Mouse (Mus musculus) embryo, embryonic 9.5 days (tissue): ENCODE data around the gene Dus3l.

Experiments
- DNase-seq: peaks from one replicate; pipeline ENCODE4 v3.0.0-alpha.2; 2017; ENCODE audit errors: extremely low spot score

Dus3l gene

DNA sequence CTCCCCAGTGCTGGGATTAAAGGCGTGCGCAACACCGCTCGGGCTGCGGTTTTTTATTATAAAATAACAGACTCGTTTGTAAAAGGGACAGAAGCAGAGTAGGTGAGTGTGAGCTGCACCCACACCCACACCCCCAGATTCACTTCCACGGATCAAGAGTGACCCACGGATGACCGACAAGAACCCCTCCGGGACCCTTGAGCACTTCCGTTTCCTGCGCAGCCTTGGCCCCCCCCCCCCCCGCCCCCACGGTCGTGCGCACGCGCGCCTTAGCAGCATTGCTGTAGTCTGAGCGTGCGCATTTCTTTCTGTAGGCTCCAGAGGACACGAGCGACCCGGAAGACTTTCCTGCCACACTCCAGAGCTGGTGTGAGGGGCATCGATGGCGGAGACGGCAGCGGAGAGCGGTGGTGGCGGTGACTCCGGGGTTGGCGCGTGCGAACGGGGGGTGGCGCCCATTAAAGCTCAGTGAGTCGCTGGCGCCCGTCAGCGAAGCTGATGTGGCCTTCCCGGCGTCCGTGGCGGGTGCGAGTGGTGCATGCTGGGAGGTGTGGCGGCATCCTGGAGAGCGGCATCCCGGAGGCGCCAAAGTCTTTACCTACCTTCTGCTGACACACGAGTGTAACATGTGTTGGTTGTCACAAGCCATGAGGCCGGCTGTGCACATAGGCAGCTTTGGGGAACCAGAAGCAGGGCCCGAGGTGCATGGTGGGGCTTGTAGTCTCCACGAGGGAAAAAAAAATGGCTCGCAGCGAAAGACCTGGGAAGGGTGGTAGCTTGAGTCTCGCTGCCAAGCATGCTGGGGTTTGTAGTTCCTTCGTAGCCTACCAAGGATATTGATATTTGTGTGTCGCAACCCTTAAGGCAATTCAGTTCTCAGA lies at the start of gene Dus3l:
Gene Dus3l (plus strand): TSS at position 284 of the 881 bp plus-strand sequence.
- peak; percentile 93 for DNase-seq

DNA sequence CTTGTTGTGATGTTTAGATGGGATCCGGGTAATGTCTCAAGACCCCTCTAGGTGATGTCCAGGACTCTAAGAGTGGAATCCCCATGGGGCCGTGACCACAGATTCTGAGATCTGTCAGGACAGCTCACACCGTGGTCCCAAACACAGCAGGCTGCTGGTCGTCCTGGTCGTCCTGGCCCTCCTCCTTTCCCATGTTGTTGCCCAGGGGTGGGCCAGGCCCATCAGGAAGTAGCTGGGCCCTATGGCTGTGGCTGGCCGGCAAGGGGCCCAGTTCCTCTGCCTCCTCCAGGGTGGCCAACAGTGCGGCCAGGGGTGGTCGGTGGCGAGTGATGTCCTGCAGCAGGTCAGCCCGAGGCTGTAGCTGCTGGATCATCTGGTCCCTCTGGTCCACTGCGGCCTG lies 49.2 kb upstream of the Dus3l start:
- no peak for DNase-seq

DNA sequence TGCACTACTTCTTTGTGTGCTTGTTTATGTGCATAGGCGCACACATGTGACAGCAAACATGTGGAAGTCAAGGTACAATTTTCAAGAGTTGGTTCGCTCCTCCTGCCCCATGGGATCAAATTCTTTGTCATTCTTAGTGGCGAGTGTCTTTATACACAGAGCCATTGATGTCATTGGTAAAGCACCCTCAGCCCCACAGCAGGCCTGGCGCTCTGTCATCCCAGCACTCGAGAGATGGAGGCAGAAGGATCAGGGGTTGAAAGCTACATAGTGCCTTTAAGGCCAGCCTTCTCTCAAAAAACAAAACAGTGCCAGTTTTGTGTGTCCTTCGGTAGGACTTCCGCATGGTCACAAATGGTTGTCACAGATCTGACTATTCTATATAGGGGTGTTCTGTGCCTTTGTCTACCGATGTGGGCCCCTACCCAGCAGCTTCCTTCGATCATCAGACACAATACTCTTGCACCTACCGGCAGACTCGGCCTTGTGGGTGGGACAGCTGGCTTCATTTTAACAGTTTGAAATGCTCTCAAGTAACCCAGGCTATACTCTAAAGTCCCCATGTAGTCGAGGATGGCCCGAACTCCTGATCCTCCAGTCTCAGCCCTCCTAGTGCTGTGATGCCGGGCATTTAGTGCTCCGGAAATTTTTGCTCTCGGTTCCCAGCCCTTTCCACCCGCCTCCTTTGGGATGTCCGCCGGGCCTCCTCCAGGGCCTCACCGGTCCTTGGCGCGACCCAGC lies 48.5 kb upstream of the Dus3l start:
- no peak for DNase-seq

DNA sequence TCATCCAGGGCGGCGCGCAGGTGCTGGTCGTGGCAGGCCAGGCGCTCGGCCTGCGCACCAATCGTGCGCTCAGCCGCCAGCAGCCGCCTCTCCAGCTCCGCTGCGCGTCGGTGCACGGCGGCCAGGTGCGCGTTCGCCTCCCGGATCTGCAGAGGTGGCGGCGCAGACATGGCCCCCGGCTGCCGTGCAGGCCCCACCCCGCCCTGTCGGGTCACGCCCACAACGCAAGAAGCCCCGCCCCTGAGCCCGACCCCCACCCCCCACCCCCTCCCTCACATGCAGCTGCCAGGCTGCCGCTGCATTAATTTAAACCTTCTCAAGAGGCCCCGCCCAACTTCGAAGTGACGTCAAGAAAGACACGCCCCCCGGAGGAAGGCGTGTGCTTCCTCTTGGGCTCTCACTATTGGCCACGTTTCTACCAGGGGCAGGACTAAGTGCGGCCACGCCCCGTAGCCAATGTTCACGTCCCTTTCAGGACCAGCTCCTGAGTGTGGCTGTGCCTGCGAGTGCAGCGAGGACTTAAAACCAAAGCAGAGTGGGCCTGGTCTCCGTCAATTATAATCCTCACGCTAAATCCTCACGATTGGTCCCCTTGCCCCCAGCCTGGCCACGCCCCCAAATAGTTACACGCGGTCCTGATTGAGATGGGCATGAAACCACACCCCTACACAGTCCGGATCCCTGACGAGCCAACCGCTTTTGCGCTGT lies 47.7 kb upstream of the Dus3l start:
- DNase-seq, result peak; percentile 99

DNA sequence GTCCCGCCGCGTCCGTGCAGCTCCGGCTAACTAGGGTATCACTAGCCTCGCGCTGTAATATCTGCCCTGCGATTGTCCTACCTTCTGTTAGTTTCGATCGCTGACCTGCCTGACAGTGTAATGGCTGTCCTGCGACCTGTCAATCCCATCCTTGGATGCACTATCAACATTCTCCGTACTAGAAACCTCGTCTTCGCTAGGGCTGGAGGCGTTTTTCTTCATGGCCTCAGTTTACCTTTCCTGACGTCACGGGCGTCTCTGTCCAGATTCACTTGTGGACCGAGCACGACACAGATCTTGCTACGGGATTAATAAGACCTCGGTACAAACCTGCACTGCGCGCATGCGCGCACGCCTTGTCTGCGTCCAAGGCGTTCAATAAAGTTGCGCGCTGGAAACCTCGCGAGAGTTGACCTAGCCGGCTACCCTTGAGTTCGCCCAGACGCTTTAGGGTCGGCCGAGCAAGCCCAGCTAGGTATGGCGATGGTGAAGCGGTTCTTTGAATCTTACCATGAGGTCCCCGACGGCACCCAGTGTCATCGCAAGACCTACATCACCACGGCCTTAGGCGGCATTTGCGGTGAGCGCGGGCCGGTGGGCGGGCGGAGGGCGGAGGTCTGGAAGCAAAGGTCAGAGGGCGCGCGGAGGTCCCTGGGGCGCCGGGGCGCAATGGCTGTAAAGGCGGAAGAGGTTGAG lies 47.0 kb upstream of the Dus3l start, which contains the start of the genes Ndufa11 and Vmac:
Gene Ndufa11 (plus strand): TSS at position 405 of the 696 bp plus-strand sequence.
Gene Vmac (minus strand): TSS at position 660 of the 696 bp plus-strand sequence.
- DNase-seq, result peak; percentile 96

DNA sequence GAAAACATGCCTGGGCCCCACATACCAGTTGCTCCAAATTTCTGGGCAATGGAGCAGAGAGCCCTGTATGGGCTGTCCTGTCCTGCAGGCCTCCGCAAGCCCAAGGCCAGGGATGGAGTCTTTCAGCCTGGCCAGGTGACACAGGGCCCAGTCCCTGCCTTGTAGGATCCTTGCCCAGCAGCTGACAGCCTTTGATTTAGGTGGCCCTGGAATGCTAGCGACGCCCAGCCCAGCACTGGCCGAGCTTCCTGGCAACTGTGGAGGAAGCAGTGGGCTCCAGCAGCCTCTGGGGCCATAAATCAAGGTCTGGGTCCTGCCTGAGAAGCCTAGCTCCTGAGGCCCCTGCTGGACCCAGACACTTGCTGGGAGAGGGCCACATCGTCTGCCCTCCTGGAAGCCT lies 42.1 kb upstream of the Dus3l start:
- no peak for DNase-seq

DNA sequence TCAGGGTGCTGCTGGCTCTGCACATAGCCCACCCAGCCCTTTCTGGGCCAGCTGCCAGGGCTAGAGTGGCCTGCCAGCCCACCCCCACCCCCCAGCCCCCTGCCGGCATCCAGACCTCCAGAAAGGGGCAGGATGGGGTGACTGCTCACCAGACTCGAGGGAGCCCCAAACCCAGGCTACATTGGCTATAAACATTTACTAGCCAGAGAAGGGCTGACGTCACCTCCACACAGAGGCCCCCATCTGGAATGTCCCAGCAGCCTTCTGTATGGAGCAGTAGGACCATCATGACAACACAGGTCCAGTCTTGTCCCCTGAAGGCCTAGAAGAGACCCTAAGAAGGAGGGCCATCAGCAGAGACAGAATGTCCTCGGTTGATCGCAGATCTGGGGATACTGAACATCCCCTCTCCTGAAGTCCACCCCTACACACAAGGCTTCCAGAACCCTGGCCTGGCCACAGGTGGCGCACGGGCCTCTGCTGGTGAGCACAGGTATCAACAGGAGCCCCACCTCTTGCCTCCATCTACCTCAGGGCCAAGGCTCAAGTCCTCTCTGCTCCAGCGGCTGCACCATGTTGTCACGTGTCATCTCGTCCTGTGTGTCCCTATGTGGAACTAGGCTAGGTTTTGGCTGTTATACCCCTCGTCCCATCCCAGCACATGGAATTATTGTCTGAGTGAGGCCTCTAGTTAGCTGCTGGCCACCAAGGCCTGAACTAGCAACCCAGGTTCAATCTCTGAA lies 41.0 kb upstream of the Dus3l start:
- no peak for DNase-seq

DNA sequence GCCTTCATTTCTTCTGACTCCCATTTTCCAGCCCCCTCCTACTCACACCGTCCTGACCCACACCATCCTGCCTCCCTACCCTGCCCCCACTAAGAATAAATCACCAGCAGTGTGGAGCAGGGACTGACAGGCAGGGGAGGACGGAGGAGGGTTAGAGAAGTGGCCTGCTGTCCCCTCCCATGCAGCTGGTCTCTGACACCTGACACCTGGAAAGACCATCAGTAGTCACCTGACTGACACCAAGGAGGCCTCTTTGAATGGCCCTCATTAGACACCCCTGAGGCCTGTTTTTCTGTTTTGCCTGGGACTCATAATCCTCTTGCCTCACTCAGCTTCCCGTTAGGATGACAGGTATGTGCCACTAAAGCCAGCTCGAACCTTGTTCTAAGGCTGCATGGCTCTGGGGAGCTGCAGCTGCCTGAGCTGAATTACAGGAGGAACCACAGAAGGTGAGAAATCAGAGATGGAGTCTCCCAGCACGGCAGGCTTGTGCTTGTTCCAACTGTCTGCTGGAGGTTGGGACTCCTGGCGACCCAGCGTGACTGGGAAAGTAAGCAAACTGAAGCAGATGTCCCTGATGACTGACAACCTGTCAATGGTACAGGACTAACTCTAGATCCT lies 37.4 kb upstream of the Dus3l start:
- peak; percentile 47 for DNase-seq

DNA sequence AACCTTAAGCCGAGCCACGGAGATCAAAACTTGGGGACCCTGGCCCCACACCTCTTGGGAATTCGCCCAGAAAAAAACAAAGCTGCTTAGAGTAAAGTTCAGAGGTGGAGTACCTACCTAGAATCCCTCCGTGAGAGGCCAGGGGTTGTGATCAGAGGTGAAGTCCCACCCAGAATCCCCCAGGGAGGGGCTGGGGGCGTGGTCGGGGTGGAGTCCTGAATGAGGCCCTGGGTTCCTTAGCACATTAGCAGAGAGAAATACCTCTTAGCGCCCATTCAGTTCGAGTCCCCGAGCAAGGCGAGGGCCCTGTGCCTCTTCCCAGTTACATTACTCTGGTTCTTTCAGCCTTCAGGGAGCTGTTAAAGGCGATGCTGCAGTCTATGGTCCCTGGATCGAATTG lies 36.9 kb upstream of the Dus3l start:
- peak; percentile 59 for DNase-seq

DNA sequence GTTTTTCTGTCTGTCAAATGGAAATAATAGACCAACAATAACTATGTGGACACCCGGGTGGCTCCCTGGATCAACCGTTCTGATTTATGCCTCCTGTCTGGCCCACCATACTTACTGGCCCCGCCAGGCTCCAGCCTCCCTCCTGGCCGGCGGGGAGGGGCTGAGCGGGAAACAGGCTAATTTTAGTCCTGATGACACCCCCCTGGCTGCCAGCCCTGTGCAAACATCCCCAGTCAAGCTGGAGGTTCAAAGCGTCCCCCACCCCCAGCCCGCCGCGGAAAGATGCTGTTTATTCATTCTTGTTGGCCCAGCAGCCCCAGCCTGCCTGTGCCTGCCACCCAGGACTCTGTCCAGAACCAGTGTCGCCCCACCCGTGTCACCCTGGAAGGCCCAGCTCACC lies 36.4 kb upstream of the Dus3l start:
- no peak for DNase-seq

DNA sequence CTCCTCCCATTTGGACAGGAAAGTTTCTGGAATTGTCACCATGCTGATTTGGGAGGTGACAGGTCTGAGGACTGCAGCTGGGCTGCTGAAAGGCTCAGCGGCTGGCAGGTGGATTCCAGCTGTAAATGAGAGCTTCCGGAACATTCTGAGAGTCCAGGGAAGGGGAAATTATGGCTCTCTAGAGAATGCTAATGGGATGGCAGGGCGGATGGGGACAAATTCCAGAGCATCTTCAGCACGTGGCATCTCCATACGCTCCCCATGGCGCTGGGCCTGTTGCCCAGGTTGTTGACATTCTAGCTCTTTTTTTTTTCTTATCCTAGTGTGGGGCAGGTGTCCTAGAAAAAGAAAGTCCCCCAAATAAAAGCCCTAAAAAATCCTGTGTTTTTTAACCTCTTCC lies 35.4 kb upstream of the Dus3l start:
- no peak for DNase-seq

DNA sequence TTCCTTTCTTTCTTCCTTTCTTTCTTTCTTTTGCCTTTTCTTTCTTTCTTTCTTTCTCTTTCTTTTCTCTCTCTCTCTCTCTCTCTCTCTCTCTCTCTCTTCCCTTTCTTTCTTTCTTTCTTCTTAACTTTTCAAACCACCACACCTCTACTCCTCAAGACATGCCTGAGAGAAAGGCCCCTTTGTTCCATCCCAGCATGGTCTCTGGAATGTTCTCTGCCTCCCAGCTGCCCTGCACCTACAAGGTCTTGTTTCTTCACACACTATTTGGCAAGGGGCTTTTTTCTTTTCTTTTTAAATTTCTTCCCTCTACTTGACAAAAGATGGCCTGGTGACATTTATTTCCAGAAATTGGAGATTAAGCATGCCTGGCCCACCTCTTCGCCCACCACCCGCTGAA lies 34.9 kb upstream of the Dus3l start:
- no peak for DNase-seq

DNA sequence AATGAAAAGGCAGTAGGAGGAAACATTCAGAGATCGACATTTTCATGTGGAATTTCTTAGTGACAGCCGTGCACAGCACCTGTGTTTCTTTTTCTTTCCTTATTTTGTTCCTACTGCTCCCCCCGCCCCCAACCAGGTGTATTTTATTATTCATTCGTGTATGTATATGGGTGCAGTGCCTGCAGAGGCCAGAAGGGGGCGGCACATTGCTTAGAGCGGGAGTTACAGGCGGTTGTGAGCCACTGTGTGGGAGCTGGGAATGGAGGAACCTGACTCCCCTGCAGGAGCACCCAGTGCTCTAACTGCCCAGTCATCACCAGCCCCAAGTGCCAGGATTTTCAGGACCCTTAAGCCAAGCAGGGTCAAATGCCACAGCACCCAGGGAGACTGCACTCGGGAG lies 28.0 kb upstream of the Dus3l start:
- no peak for DNase-seq

DNA sequence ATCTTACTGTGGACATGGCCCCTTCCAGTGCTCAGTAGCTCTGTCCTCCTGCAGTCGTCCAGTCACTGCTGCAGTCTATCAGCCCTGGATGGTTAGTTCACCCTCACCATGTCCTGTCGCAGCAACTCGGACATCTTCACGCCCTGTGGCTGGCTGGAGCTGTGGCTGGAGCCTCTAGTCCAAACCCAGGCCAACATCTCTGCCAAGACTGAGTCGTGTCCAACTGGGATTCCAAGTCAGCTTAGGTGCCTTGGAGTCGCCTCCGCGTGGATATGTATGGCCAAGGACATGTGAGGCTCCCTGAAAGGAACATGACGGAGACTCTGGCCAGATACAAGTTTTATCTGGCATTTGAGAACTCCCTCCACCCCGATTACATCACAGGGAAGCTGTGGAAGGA lies 26.3 kb upstream of the Dus3l start:
- no peak for DNase-seq

DNA sequence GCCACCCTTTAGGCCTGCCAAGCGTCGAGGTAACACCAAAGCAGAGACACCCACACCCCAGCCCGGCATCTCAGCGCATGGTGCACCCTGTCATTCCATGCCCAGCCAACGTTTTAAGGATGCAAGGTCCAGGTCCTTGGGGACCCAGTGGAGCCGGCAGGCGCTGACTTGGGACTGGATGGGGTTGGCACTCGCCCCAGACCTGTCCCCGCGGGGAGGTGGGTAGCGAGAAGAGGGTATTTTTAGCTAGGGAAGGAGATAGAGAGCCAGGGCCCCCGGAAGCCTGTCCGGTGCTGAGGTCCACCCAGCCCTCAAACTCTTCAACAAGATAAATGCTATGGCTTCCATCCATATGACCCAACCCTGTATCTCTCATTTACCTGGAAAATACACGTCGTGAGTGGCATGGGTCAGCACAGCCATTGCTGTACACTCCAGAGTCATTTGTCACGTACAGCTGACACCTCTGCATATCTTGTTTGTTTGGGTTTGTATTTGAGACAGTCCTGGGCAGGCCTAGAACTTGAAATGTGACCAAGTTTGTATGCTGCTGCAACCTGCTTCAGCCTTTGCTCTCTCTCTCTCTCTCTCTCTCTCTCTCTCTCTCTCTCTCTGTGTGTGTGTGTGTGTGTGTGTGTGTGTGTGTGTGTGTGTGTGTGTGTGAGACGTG lies 24.3 kb upstream of the Dus3l start:
- no peak for DNase-seq

DNA sequence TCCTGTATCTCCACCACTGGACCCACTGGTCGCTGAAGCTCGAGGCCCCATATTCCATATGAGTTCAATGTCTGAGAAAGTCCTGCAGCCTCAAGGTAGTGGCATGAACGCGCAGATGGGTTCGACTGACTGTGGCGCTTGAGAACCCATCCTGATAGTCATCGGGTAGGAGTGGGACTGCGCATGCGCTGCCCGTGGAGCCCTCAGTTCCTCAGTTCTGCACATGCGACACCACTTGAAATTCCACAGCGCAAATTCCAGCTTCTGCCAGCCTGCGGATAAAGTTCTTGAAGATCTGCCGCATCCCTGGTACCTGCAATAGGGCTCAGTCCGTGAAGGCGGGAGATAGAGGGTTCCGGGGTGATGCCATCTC lies 23.8 kb upstream of the Dus3l start:
- DNase-seq, result no peak

DNA sequence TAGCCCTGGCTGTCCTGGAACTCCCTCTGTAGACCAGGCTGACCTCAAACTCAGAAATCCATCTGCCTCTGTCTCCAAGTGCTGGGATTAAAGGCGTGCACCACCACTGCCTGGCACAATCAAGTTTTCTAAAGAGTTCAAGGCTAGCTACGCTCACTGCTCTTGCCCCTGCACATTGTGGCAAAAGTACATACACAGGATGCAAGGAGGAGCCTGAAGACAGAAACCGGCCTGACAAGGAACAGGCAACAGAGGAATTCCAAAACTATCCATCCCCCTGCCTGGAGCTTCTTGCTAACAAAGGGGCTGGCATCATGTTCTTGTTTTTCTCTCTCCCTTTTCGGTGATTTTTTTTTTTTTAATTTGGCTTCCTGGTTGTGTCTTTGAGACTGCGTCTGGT lies 20.4 kb upstream of the Dus3l start:
- DNase-seq, result no peak

DNA sequence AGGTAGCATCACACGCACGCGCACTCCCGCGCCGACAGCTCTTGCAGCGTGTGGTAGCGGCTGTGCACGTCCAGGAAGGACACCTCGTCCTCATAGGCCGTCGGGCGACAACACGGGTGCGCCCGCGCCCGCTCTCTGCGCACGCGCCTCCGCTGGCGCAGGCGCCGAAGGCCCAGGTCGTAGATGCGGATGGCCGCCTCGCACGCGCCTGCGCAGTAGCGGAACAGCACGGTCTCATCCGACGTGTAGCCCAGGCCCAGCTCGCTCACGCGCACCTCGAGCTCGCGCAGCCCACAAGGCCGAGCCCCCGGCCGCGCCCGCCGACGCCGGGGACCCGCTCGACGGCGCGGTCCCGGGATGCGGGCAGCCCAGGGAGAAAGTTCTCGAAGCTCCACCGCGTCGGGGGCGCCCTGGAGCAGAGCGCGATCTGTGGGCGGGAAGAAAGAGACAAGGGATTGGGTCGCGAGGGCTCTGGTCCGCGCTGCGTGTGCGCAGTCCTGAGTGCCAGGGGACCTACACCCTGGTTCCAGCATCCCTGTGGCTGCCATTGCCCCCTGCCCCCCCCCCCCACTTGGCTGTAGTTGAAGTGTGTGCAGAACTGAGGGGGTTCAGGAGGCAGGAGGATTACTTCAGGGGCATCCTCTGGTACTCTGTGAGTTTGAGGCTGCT lies 13.0 kb upstream of the Dus3l start:
- DNase-seq, result peak; percentile 66

DNA sequence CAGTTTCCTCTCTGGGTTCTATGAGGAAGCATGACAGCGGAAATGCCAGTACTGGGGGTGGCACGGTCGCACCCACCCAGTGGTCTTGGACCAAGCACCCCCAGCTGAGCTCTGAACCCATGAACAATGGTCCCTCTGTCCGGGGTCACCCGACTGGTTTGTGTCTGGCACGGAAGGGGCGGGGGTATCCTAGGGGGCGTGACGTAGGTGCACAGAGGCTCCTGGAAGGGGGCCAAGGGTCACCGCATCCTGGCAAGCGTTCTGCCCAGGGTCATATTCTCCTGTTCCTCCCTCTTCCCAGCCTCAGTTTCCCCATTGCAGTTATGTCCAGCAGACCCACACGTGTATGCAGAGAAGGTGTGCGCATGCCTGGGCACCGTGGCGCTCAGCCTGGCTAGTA lies 11.1 kb upstream of the Dus3l start:
- no peak for DNase-seq
